9 mouse cellular contexts compared by ENCODE assay signal in genomic region chr1:132934856-132935255, GRCm38 (mm10). TPM values are rescaled to one million over a fixed set of nuclear protein-coding genes. Genes with fewer than 3 reads are reported as not detected.
DNase-seq lines count a peak whose midpoint lies in the region; ATAC-seq and TF ChIP-seq lines count a peak whose summit lies in the region.
"Had no signal": no experiment of that assay in that cellular context is flagged by ENCODE, and none has a peak within 500 bp of the region (broad histone marks: within the 10 kb centered on the region; RNA-seq: fewer than 3 reads in every experiment).

No protein-coding gene starts in this region.

- ATAC-seq in kidney, embryonic 15.5 days (replicated peaks; ENCODE audit: low FRiP score): peak; percentile 63; the same call in 1 of the 2 replicates
- ATAC-seq in heart, postnatal 0 days (ENCODE audit: insufficient read depth, low read depth): peak; percentile 80
- ATAC-seq in midbrain, embryonic 11.5 days (ENCODE audit: low FRiP score): peak; percentile 77; the same call in 1 of the 2 replicates
- ATAC-seq: Patski had no signal

- H3K36me3 ChIP-seq in kidney, embryonic 15.5 days: no peaks in the 10 kb centered on the region
- no peaks in the 10 kb centered on the region for H3K36me3 ChIP-seq in heart, postnatal 0 days (replicated peaks; ENCODE audit: control insufficient read depth, insufficient read depth, low read length)
- no peaks in the 10 kb centered on the region; the same call in 1 of the 2 replicates for H3K36me3 ChIP-seq in midbrain, embryonic 11.5 days (ENCODE audit: control insufficient read depth, insufficient read depth, low read length)

- no peak for DNase-seq in kidney, postnatal 14 days
- DNase-seq in R1 (ENCODE audit: low read depth, low spot score): peak; percentile 79
- peak; percentile 48 to 58 for DNase-seq in cerebellum, postnatal 4 days (ENCODE audit: low spot score in 2 of 2)
- peak; percentile 65 for DNase-seq in heart, postnatal 0 days (ENCODE audit: low spot score)
- peak; percentile 86 for DNase-seq in midbrain, embryonic 11.5 days (ENCODE audit: low spot score, missing footprints)
- DNase-seq in telencephalon, adult 2 months (ENCODE audit: low read depth, low spot score): peak; percentile 58
- DNase-seq in urinary bladder, postnatal 14 days (ENCODE audit: low spot score): no peak

- H3K4me3 ChIP-seq in kidney, embryonic 15.5 days (replicated peaks): no peak overlapping the region
- no peak overlapping the region for H3K4me3 ChIP-seq in heart, postnatal 0 days (ENCODE audit: low read depth, low read length)
- no peak overlapping the region for H3K4me3 ChIP-seq in midbrain, embryonic 11.5 days (ENCODE audit: low read depth, low read length)

- 13% methylated on average over 5 of the region's 7 CpGs for WGBS in kidney, embryonic 15.5 days
- WGBS in heart, postnatal 0 days: 35% methylated on average over 7 of the region's 7 CpGs
- 42% methylated on average over 7 of the region's 7 CpGs for WGBS in midbrain, embryonic 11.5 days

- no peaks in the 10 kb centered on the region for H3K9me3 ChIP-seq in kidney, embryonic 15.5 days (replicated peaks)
- no peaks in the 10 kb centered on the region for H3K9me3 ChIP-seq in heart, postnatal 0 days (replicated peaks; ENCODE audit: control insufficient read depth, low read length)
- H3K9me3 ChIP-seq in midbrain, embryonic 11.5 days (ENCODE audit: control insufficient read depth, low read length): no peaks in the 10 kb centered on the region

- no peak overlapping the region for H3K27ac ChIP-seq in kidney, embryonic 15.5 days
- H3K27ac ChIP-seq in heart, postnatal 0 days (ENCODE audit: low read depth): no peak overlapping the region
- H3K27ac ChIP-seq in midbrain, embryonic 11.5 days (ENCODE audit: low read depth, low read length): no peak overlapping the region

- no peaks in the 10 kb centered on the region for H3K4me1 ChIP-seq in kidney, embryonic 15.5 days
- no peaks in the 10 kb centered on the region for H3K4me1 ChIP-seq in heart, postnatal 0 days (ENCODE audit: control insufficient read depth, insufficient read depth)
- peaks cover 3% of the 10 kb centered on the region for H3K4me1 ChIP-seq in midbrain, embryonic 11.5 days (ENCODE audit: control insufficient read depth, insufficient read depth, low read length)

- no peak overlapping the region for H3K9ac ChIP-seq in kidney, embryonic 15.5 days
- no peak overlapping the region for H3K9ac ChIP-seq in heart, postnatal 0 days (replicated peaks; ENCODE audit: low read depth, low read length)
- no peak overlapping the region for H3K9ac ChIP-seq in midbrain, embryonic 11.5 days (ENCODE audit: low read length)

- no peaks in the 10 kb centered on the region for H3K27me3 ChIP-seq in kidney, embryonic 15.5 days
- no peaks in the 10 kb centered on the region for H3K27me3 ChIP-seq in heart, postnatal 0 days (ENCODE audit: control insufficient read depth, insufficient read depth, low read length)
- no peaks in the 10 kb centered on the region for H3K27me3 ChIP-seq in midbrain, embryonic 11.5 days (ENCODE audit: control insufficient read depth, insufficient read depth, low read length)

- H3K4me2 ChIP-seq in kidney, embryonic 15.5 days: no peak overlapping the region
- H3K4me2 ChIP-seq in heart, postnatal 0 days (ENCODE audit: low read depth, low read length): no peak overlapping the region
- no peak overlapping the region for H3K4me2 ChIP-seq in midbrain, embryonic 11.5 days

- no peak for TF ChIP-seq EP300 in heart, postnatal 0 days (IDR thresholded peaks at IDR 0.05; ENCODE audit: low read depth)

- peak; percentile 56 for TF ChIP-seq CTCF in heart, postnatal 0 days (IDR thresholded peaks at IDR 0.05; ENCODE audit: low read depth)

RNA-seq across cellular contexts. Expression of gene Lrrn2, which starts 54.8 kb away (rescaled TPM):
- polyA plus RNA-seq in kidney, embryonic 15.5 days (2015; fragmentation: Nextera tagmentation; extraction: Ambion mirVana): 4.2 and 6.9 TPM in 2 replicates
- 5.0 and 5.1 TPM in 2 replicates for total RNA-seq in heart, postnatal 0 days (2014; rRNA removed; ENCODE audit: low replicate concordance)
- polyA plus RNA-seq in heart, postnatal 0 days (2015; fragmentation: Nextera tagmentation; extraction: Ambion mirVana): 6.7 and 7.0 TPM in 2 replicates
- 8.0 and 9.4 TPM in 2 replicates for polyA plus RNA-seq in midbrain, embryonic 11.5 days (2014; fragmentation: Nextera tagmentation; extraction: Ambion mirVana)
- polyA plus RNA-seq: Patski had no signal

Comparison
In these comparisons a context has a peak if more than half of its experiments do, and no peak if none do; other contexts are left out.
1. DNase-seq: peak in R1 (single experiment), cerebellum, postnatal 4 days (2 of 2), heart, postnatal 0 days (single experiment), midbrain, embryonic 11.5 days (single experiment) and telencephalon, adult 2 months (single experiment); none in kidney, postnatal 14 days (single experiment) and urinary bladder, postnatal 14 days (single experiment).
2. Peak in every context shown above with its lines, with median percentiles within 50 percentile points of each other: ATAC-seq.